Mouse (Mus musculus) lung, adult 2 months (tissue): ENCODE measurements around the gene Anapc5.

Source experiments
- CTCF ChIP-seq: fragments of 200-500 bp; IDR thresholded peaks from 2 replicates; pipeline ENCODE4 v1.5.1; 2011; ENCODE audit warnings: mild to moderate bottlenecking, low read length, control low read depth; ENCODE audit not compliant: insufficient read depth
- POLR2A ChIP-seq: fragments of 200-500 bp; IDR thresholded peaks from 2 replicates; pipeline ENCODE4 v1.6.1; 2011; ENCODE audit warnings: low read depth, mild to moderate bottlenecking, control low read depth, low read length, borderline replicate concordance; ENCODE audit errors: extremely low read depth

- TF ChIP-seq CTCF (no peak), POLR2A (no peak)
These were observed 18.4 kb downstream of the Anapc5 start for GRCm38 (mm10) chr5:122802706-122803105.
